Mouse (Mus musculus): ENCODE measurements around the gene Atp11b.

Gene Atp11b

DNA sequence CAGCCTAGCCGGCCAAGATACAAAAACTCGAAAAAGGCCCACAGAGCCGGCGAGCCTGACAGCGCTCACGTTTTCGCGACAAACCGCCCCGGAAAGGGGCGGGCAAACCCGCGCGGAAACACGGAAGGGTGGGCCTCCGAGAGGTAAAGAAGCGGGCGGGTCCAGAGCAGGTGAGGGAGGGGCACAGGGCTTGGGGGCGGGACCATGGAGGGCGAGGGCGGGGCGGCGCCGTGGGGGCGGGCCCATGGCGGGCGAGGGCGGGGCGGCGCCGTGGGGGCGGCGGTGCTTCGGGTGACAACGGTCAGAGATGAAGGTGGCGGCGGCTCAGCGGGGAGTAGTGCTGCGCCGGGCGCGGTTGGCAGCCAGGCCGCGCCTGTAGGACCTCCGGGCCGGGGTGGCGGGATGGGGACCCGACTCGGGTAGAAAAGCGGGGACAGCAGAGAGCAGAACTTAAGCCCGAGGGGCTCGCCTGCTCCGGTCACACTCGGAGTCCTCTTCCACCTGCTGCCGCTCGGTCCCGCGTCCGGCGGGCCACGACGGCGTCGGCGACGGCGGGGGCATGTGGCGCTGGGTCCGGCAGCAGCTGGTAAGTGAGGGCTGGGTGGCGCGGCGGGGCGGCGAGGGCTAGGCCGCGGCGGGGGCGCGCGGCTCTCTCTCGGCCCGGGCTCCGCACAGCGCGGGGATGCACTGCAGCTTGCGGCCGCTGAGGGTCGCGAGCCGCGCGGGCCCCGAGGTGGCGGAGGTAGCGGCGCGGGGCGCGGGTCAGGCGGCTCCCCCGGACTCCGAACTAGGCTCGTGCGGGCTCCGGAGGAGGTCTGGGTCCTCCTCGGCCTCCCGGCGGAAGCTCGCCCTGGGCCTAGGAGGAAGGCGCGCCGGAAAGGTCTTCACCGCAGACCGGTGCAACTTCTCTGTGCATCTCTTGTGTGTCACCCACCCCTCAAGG lies at the start of gene Atp11b:
Gene Atp11b (plus strand): TSS at position 282 of the 943 bp plus-strand sequence.
- peak; percentile 95 for DNase-seq (ENCODE audit: low read depth, low spot score)

DNA sequence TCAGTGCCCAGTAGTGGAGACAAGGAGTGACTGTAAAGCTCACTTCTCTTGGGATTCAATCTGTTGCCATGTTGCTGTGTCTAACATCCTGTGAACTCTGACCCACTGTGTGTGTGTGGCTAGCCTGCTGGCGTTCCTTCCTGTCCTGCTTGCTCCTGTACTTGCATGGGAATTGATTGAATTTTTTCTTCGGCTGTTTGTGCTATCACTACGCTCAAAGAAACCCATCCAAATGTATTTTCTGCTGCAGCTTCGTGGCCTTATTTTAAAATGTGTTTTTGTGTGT lies 49.6 kb upstream of the Atp11b start:
- DNase-seq (ENCODE audit: low read depth, low spot score): no peak

DNA sequence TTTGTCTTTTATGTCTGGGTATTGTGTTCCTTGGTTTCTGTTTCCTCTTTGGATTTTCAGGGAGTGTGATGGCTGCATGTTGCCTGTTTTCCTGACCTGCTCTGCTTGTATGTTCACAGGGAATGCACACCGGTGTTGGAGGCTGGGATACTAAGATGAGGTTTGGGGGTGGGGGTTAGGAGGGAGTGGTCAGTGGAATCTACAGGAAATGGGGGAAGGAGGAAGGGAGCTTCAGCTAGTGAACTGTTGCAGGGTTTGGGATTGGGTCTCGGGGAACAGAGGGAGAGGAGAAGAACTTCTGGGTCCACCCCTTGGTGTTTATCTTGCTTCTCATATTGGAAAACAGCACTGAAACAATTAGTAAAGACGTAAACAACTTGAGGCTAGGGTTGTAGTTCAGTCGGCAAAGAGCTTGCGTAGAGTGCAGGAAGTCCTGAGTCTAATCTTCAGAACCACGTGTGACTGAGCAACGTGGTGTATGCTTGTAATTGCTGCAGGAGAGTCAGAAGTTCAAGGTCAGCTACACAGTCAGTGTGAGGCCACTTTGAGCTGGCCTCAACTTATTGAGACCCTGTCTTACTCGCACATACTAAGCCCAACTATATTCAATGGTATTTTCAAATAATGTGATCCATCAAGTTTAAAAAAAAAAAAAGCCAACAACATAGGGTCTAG lies 34.2 kb upstream of the Atp11b start:
- no peak for DNase-seq (ENCODE audit: low read depth, low spot score)

DNA sequence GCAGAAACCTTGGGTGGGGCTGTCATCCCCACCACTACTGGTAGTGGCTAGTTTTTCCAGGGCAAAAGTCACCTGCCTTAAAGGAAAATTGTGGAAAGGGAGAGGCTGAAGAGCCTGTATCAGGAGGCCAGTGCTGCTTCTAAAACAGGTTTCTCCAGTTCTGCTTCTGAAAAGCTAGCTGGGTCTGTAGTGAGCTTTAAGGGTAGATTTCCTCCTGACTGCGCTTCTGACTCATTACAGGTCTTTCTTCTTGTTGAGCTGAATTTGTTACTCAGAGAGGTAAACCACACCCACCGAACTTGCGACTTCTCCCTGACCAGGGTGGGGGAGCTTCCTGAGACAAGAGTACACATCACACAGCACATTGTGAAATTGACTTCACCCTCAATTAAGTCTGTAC lies 33.1 kb upstream of the Atp11b start:
- peak; percentile 16 for DNase-seq (ENCODE audit: low read depth, low spot score)

DNA sequence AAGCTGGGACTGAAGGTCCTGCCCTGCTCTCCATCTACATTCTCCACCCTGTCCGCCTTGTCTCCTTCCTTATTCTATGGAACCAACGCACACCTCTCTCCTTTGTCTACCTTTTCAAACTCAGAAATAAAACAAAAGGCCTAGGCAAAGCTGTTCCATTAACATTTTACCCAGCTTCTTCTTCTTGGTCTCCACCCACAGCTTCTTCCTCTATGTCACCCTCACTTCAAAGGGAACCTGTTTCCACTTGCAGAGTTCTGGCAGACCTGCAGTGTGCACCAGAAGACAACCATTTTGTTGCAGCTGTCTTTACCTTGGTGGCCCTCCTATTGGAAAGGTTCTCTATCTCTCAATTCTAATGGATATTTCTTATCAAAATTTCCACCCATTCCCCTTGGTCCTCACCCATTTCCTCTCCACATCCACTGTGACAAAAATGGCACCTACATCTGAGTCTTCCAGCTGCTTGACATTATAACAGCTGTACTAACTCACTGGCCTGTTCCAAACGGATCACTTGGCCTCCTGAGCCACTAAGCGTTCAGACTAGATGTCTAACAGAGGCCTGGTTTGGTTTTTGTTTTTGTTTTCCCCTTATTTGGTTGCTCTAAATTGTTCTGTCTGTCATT lies 32.0 kb upstream of the Atp11b start:
- no peak for DNase-seq (ENCODE audit: low read depth, low spot score)

DNA sequence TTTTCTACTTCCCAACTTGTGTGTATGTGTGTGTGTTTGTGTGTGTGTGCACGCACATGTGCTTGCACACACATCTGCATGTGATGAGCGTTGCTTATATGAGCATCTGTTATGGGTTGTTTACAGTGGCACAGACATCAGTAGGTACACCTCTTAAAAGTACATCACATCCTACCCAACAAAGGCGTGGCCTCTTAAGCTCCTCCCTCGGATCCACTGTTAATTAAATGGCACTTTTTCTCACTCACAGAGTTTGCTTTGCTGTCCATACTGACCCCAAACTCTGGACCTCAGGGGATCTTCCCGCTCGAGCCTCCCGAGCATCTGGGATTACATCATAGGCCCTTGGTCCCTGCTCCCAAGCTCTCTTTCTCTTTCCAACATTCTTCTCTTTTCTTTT lies 31.1 kb upstream of the Atp11b start:
- no peak for DNase-seq (ENCODE audit: low read depth, low spot score)

DNA sequence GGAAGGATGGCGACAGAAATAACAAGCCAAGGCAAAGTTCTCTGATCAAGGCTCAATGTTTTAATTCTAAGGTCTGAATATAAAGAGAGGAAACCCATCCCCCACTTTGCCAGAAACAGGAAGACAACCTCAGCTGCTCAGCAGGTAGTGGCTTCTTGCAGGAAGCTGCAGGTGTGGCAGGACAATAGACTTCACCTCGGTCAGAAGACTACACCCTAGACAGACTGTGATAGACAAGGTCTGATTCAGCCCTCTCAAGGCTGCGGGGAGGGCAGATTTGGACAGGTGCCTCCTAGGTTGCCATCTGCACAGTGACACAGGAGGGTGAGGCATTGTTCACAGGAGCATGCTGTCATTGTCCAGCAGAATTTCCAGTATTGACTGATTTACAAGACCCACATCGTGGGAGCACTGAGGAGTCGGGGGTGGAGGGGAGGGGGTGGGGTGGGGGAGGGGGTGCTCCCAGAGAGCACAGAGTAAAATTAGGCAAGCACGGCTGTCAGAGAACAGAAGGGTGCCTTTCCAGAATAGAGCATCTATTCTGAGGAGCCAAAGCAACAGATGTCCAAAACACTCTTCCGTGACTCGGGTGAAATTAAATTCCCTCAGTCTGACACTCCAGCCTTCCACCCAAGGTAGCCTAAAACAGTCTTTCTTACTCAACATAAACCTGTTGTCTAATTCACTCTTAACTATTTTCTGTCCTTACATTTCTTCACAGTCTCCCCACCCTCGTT lies 30.2 kb upstream of the Atp11b start:
- DNase-seq (ENCODE audit: low read depth, low spot score): no peak

DNA sequence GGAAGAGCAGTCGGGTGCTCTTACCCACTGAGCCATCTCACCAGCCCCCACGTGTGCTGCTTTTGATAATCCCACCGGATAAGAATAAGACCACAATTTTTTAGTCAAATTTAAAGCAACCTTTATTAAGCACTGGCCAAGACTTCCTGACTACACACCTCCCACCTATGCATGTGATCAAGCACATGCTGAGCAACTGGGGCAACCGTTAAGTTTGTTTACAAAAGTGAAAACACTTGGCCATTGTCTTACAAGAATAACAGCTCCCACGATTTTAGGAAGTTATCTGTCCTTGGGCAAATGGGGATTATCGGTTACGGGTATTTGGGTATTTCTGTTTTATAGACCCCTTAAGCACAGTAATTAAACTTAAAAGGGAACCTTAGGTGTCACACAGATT lies 28.8 kb upstream of the Atp11b start:
- DNase-seq (ENCODE audit: low read depth, low spot score): no peak

DNA sequence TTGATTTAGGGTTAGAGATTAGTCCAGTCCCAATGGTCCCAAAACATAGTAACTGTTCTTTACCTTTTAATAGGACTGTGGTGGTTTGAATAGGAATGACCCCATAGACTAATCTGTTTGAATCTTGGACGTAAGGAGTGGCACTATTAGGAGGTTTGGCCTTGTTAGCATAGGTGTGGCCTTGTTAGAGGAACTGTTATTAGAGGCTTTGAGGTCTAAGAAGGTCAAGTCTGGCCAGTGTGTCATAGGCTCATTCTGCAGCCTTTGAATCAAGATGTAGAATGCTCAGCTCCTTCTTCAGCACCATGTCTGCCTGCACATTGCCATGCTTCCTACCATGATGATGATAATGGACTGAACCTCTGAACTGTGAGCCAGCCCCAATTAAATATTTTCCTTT lies 27.0 kb upstream of the Atp11b start:
- DNase-seq (ENCODE audit: low read depth, low spot score): no peak

DNA sequence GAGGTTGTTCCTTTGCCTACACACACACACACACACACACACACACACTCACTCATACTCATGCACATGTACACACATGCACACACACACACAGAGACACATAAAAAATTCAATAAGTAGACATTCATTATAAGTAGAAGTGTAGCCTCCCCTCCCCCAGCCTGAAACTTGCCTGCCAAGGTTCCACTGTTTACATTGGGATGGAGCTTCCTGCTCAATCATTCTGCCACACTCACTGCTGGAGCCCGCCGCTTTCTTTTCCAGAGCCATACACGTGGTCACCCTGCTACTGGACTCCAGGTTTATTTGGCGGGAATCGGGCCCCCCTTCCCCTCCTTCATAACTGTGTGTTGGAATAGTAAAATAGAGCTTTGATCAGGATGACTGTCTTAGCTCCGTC lies 24.4 kb upstream of the Atp11b start:
- no peak for DNase-seq (ENCODE audit: low read depth, low spot score)

DNA sequence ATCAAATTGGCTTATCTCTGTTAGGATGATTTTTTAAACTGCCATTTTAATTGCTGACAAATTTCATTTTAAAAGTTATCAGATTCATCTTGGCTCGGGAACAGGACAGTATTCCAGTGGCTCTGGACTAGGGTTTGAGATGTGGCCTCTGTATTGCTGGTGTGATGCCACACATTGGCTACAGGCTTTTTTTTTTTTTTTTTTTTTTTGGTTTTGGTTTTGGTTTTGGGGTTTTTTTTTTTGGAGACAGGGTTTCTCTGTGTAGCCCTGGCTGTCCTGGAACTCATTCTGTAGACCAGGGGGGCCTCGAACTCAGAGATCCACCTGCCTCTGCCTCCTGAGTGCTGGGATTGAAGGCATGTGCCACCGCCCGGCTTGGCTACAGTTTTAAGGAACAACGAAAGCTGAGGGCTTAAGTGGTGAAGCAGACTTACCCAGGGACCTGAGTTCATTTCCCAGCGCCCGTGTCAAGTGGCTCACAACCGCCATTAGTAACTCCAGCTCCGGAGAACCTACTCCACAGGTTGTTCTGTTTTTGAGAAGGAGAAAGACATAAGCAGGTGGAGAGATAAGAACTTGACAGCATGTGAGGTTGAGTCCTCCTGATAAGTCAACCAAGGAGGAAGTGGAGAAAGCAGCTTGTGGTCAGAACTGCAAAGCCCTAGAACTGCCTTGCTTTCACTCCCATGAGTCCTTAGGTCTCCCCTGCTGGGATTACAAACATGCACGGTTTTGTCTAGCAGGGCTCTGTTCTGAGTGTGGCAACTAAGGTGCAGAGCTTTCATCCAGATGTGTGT lies 21.7 kb upstream of the Atp11b start:
- DNase-seq (ENCODE audit: low read depth, low spot score): peak; percentile 81

DNA sequence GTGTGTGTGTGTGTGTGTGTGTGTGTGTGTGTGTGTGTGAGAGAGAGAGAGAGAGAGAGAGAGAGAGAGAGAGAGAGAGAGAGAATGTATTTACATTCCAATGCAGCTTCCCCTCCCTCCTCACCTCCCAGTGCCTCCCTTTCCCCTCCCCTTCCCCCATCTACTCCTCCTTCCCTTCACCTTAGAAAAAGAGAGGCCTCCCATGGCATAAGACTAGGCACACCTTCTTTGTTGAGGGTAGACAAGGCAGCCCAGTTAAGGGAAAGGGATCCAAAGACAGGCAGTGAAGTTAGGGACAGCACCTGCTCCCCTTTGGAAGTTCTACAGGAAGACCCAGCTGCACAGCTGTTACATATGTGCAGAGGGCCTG lies 21.1 kb upstream of the Atp11b start:
- DNase-seq (ENCODE audit: low read depth, low spot score): no peak

DNA sequence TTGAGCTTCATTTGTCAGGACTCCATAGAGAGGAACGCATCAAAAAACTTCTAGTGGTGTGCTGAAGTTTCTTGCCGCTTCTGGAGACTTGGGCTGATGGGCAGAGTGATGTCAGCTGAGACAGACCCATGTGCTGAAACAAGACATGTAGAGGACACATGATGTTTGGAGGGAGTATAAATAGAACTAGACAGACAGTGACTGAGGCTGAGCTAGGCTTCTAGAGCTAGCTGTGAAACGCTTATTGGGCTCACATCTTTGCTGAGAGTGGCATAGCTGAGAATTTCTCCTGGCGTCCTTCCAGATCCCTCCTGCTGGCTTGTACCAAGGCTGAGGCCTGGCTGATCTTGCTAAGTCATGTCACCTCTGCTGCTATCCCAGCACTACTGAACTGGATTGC lies 19.4 kb upstream of the Atp11b start:
- peak; percentile 21 for DNase-seq (ENCODE audit: low read depth, low spot score)

DNA sequence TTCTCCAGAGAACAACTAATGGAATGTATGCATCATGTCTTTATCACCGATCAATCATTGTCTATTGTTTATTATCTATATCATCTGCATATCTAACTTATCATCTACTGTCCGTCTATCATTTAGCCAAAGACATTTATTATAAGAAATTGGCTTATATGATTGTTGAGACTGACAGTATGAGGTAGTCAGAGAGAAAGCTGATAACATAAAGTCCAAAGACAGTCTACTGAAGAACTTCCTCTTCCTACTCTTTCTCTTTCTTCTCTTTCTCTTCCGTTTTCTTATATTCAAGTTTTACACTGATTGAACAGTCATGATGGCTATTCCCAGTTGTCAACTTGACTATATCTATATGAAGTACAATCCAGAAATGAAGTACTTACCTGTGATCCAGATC lies 15.8 kb upstream of the Atp11b start:
- no peak for DNase-seq (ENCODE audit: low read depth, low spot score)

DNA sequence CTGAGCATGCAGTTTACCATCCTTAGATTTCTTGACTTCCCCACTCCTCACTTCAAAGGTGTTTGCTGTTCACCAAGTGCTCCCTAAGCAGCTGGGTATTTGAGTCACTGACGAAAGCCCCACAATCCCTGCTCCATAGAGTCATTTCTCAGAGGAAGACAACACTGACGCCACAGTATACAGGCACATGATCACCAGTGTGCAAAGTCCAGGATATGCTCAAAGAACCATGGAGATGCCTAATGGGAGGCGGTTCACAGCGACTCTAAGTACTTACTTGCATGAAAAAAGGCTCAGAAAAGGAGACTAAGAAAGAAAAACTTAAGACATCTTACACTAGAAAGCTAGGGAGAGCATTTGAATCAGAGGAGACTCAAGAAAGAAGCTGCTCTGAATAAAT lies 8.9 kb upstream of the Atp11b start:
- no peak for DNase-seq (ENCODE audit: low read depth, low spot score)

DNA sequence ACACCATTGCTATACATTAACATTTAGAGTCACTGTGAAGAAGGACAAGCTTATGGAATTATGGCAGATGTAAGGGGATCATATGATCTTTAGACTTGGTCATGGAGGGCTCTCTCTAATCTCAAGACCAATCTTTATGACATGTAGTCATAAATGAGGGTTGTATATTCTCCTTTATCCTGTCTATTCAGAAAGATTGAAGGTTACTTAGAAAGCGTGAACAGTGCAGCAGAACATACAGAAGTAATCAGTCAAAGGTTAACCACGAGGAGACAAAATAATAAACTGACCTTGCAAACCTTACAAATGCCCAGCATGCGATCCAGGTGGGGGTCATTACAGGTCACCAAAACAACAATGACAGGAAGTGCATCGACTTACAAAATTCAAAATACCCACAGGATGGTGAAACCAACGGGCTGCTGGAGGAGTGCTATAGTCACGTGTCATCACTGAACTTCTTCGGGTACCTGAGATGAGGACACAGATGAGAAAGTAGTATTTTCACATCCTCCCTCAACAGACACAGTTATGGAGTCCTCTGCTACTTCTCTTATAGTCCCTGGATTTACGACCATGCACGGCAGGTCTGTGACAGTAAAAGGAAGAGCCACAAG lies 7.0 kb upstream of the Atp11b start:
- DNase-seq (ENCODE audit: low read depth, low spot score): peak; percentile 52

DNA sequence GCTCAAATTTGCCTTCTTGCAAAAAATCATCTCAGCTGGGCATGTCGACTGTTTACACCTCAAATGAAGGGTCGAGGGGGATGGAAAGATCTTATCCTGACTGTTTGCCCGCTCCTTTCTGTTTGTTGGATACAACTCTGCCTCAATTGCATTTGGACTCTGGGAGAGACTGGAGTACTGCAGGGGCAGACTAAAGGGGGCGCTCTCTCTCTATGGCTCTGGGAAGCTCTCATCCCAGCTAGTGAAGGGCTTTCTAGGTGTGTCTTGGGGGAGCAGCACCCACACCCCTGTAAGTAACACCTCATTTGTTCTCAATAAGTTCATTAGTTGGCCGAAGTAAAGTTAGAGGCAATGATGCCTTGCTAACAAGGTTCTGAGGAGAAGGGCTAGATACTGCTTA lies 3.6 kb upstream of the Atp11b start:
- DNase-seq (ENCODE audit: low read depth, low spot score): peak; percentile 52

DNA sequence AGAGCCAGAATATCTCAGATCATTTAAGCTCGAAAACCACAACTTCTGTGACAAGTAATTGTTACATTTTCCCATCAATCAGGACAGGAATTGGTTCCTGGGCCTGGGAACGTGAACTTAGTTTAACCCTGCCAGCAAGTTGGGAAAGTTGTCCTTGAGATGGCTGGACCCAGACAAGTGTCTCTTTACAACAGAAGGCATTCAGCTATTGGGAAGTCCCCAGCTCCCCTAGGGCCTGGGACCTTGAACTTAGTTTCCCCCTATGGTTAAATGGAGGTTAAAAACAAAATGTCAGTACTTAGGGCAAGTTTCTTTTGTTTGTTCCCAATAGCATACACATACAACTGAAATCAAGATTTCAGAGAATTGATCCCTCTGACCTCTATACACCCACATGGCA lies 2.2 kb upstream of the Atp11b start:
- DNase-seq (ENCODE audit: low read depth, low spot score): no peak

DNA sequence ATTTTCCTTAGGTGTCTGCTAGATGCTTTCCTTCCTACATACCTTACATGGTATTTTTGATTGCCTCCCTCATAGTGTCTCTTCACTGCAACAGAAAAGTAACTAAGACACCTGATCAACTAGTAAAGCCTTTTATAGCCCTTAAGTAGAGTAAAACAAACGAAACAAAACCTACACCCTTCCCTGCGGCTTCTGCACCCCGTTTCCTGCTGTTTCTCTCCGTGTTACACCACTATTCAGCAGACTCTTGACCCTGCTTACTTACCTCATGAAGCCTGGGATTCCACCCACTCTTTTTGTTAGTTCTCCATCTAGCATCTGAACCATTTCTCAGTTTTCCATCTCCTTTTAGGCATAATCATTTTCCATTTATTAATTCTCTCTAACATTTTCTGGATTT lies 8.8 kb downstream of the Atp11b start:
- no peak for DNase-seq (ENCODE audit: low read depth, low spot score)

DNA sequence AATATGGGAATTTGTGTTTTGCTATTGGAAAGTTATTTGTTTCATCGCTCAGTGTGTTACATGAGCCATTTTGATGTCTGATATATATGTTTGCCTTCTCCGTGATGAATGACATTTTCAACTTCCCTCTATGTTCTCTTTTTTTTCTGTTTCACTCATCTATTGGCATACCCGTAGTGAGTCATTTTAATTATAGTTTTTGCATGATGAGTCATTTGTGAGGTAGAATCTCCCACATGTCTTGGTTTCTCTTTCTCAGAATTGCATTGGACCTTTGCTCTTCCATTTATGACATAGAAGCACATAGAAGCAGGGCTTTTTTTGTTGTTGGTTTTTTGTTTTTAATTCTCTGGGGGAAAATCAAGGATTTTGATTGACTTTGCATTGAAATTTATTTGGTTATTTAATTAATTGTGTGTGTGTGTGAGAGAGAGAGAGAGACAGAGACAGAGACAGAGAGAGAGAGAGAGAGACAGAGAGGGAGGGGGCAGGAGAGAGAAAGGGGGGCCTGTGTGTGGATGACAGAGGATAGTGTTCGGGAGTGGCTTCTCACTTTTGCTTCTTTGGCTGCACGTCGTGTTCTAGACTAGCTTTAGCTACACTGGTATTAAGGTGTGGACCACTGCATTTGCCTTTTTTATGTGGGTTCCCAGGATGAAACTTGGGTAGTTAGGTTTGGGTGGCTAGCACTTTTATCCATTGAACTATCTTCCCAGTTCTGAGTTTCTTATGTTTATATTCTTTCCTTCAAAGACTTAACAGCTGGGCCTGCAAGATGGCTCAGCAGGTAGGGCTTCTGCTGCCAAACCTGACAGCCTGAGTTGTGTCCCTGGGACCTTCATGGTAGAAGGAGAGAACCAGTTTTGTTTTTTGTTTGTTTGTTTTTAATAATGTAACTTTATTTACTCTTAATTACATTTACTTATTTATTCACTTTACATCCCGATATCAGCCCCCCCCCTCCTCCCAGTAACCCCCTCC lies 11.0 kb downstream of the Atp11b start:
- peak; percentile 55 for DNase-seq (ENCODE audit: low read depth, low spot score)

Data from A20 (cell line).